Mouse (Mus musculus) MEL (cell line): ENCODE measurements around the gene Trpm3. TPM values are rescaled to one million over a fixed set of nuclear protein-coding genes. Genes with fewer than 3 reads are reported as not detected.

Experiments
- DNase-seq: peaks from one replicate; pipeline ENCODE4 v3.0.0; 2011; ENCODE audit warnings: low read depth, low spot score
- H3K27ac ChIP-seq: 2 replicates; pipeline ENCODE4 v1.5.1; 2012; ENCODE audit warnings: low read depth, mild to moderate bottlenecking, control low read depth, low read length, moderate library complexity; ENCODE audit not compliant: control insufficient read depth
- H3K27me3 ChIP-seq, 2 experiments: fragments of 150-350 bp in 1 of 2; sonication (generic) in 1 of 2; 2 replicates each; pipeline ENCODE4 v1.6.1; 2012; ENCODE audit warnings: low read length in 2 of 2, mild to moderate bottlenecking in 2 of 2, improper control_type of control experiment in 1 of 2, moderate library complexity in 1 of 2; ENCODE audit not compliant: insufficient read depth in 2 of 2, control insufficient read depth in 1 of 2
- H3K36me3 ChIP-seq, 2 experiments: 2 replicates each; pipeline ENCODE4 v1.6.1; 2012 to 2014; ENCODE audit warnings: low read length in 2 of 2, improper control_type of control experiment in 1 of 2, inconsistent platforms in 1 of 2, mild to moderate bottlenecking in 1 of 2; ENCODE audit not compliant: insufficient read depth in 2 of 2, control insufficient read depth in 1 of 2
- H3K4me1 ChIP-seq, 2 experiments: fragments of 150-350 bp in 1 of 2; sonication (generic) in 1 of 2; 2 replicates each; pipeline ENCODE4 v1.6.1; 2012; ENCODE audit warnings: low read length in 2 of 2, improper control_type of control experiment in 1 of 2, mild to moderate bottlenecking in 1 of 2; ENCODE audit not compliant: insufficient read depth in 2 of 2, control insufficient read depth in 1 of 2
- H3K4me3 ChIP-seq, 2 experiments: fragments of 150-350 bp in 1 of 2; sonication (generic) in 1 of 2; 2 replicates each; pipeline ENCODE4 v1.5.1; 2012; ENCODE audit warnings: low read depth in 2 of 2, low read length in 2 of 2, mild to moderate bottlenecking in 2 of 2, moderate library complexity in 2 of 2, control low read depth in 1 of 2, improper control_type of control experiment in 1 of 2; ENCODE audit not compliant: control insufficient read depth in 1 of 2, insufficient read depth in 1 of 2
- H3K79me2 ChIP-seq: 2 replicates; pipeline ENCODE4 v1.6.1; 2012; ENCODE audit warnings: mild to moderate bottlenecking, low read length, moderate library complexity; ENCODE audit not compliant: control insufficient read depth, poor library complexity, insufficient read depth
- H3K9ac ChIP-seq: 2 replicates; pipeline ENCODE4 v1.6.1; 2012; ENCODE audit warnings: low read depth, mild to moderate bottlenecking, control low read depth, low read length, moderate library complexity; ENCODE audit not compliant: control insufficient read depth, poor library complexity, severe bottlenecking
- H3K9me3 ChIP-seq: fragments of 150-350 bp; sonication (generic); replicated peaks from 2 replicates; pipeline ENCODE4 v1.6.1; 2012; ENCODE audit warnings: mild to moderate bottlenecking, low read length, improper control_type of control experiment, moderate library complexity; ENCODE audit not compliant: insufficient read depth
- CHD1 ChIP-seq: IDR thresholded peaks from 2 replicates; pipeline ENCODE4 v1.6.1; 2012; ENCODE audit warnings: low read depth, mild to moderate bottlenecking, inconsistent platforms, low read length, improper control_type of control experiment
- CHD2 ChIP-seq: IDR thresholded peaks from 2 replicates; pipeline ENCODE4 v1.6.1; 2011; ENCODE audit warnings: low read length, improper control_type of control experiment
- E2F4 ChIP-seq: IDR thresholded peaks from 2 replicates; pipeline ENCODE4 v1.6.1; 2011; ENCODE audit warnings: low read depth, low read length, improper control_type of control experiment, borderline replicate concordance
- ETS1 ChIP-seq: IDR thresholded peaks from 2 replicates; pipeline ENCODE4 v1.6.1; 2012; ENCODE audit warnings: low read depth, mild to moderate bottlenecking, inconsistent platforms, low read length, improper control_type of control experiment, moderate library complexity
- GABPA ChIP-seq: IDR thresholded peaks from 2 replicates; pipeline ENCODE4 v1.6.1; 2012; ENCODE audit warnings: low read depth, mild to moderate bottlenecking, inconsistent platforms, low read length, improper control_type of control experiment, moderate library complexity
- HCFC1 ChIP-seq: IDR thresholded peaks from 2 replicates; pipeline ENCODE4 v1.6.1; 2012; ENCODE audit warnings: low read depth, mild to moderate bottlenecking, inconsistent platforms, low read length, improper control_type of control experiment, moderate library complexity
- JUND ChIP-seq: IDR thresholded peaks from 2 replicates; pipeline ENCODE4 v1.6.1; 2011; ENCODE audit warnings: low read depth, mild to moderate bottlenecking, improper control_type of control experiment, low read length
- KAT2A ChIP-seq: conservative IDR thresholded peaks from 2 replicates; pipeline ENCODE4 v1.6.1; 2012; ENCODE audit warnings: low read depth, low read length, improper control_type of control experiment, inconsistent platforms
- MAX ChIP-seq: IDR thresholded peaks from 2 replicates; pipeline ENCODE4 v1.6.1; 2011; ENCODE audit warnings: low read length, improper control_type of control experiment
- MEF2A ChIP-seq: IDR thresholded peaks from 2 replicates; pipeline ENCODE4 v1.6.1; 2014; ENCODE audit warnings: low read depth, mild to moderate bottlenecking, inconsistent platforms, low read length, improper control_type of control experiment; ENCODE audit not compliant: poor library complexity, insufficient replicate concordance, severe bottlenecking; ENCODE audit errors: extremely low read depth
- MYB ChIP-seq: IDR thresholded peaks from 2 replicates; pipeline ENCODE4 v1.6.1; 2011; ENCODE audit warnings: mild to moderate bottlenecking, low read depth, low read length, improper control_type of control experiment
- POLR2AphosphoS2 ChIP-seq: IDR thresholded peaks from 2 replicates; pipeline ENCODE4 v1.6.1; 2011; ENCODE audit warnings: low read length, improper control_type of control experiment
- RAD21 ChIP-seq: IDR thresholded peaks from 2 replicates; pipeline ENCODE4 v1.6.1; 2011; ENCODE audit warnings: mild to moderate bottlenecking, low read depth, low read length, improper control_type of control experiment
- TAL1 ChIP-seq: IDR thresholded peaks from 2 replicates; pipeline ENCODE4 v1.6.1; 2012; ENCODE audit warnings: mild to moderate bottlenecking, inconsistent platforms, low read length, moderate library complexity, mixed read lengths
- TBP ChIP-seq: IDR thresholded peaks from 2 replicates; pipeline ENCODE4 v1.8.0; 2011; ENCODE audit warnings: low read depth, low read length, improper control_type of control experiment
- UBTF ChIP-seq: IDR thresholded peaks from 2 replicates; pipeline ENCODE4 v1.6.1; 2012; ENCODE audit warnings: low read depth, mild to moderate bottlenecking, inconsistent platforms, low read length, improper control_type of control experiment, moderate library complexity, borderline replicate concordance; ENCODE audit not compliant: insufficient read depth
- ZKSCAN1 ChIP-seq: IDR thresholded peaks from 2 replicates; pipeline ENCODE4 v1.6.1; 2012; ENCODE audit warnings: low read depth, mild to moderate bottlenecking, inconsistent platforms, low read length, improper control_type of control experiment, moderate library complexity
- ZMIZ1 ChIP-seq: IDR thresholded peaks from 2 replicates; pipeline ENCODE4 v1.6.1; 2012; ENCODE audit warnings: low read depth, mild to moderate bottlenecking, inconsistent platforms, low read length, improper control_type of control experiment, moderate library complexity
- polyA plus RNA-seq, 2 experiments: library from polyadenylated mRNA; stranded (reverse) in 1 of 2; unstranded in 1 of 2; fragments of >175 nt in 1 of 2; fragments of >200 nt in 1 of 2; gene quantifications; 2 replicates each; pipeline versions ENCODE4 v1.2.1 to v1.2.4; 2012; ENCODE audit warnings: low replicate concordance in 2 of 2, low read depth in 1 of 2; ENCODE audit not compliant: insufficient read length in 2 of 2, insufficient read depth in 1 of 2, missing spikeins in 1 of 2
- total RNA-seq: library from RNA; depleted of rRNA; stranded (reverse); fragments of 300-350 nt; gene quantifications from 2 replicates; pipeline ENCODE4 v1.2.3, GENCODE M21; 2012

The Trpm3 gene
- total and polyA plus RNA-seq, 3 experiments, result not detected

- no peaks in the 10 kb centered on the region for H3K27me3 ChIP-seq
- H3K9me3 ChIP-seq, result no peaks in the 10 kb centered on the region
- no peak overlapping the region for H3K4me3 ChIP-seq
- H3K9ac ChIP-seq, result no peak overlapping the region
- H3K79me2 ChIP-seq, result no peaks in the 10 kb centered on the region
- no peak for DNase-seq
- no peaks in the 10 kb centered on the region for H3K36me3 ChIP-seq
- TF ChIP-seq HCFC1, result no peak
- TF ChIP-seq, all 39 proteins: peak for 0
- no peaks in the 10 kb centered on the region for H3K4me1 ChIP-seq
- no peak overlapping the region for H3K27ac ChIP-seq
These were observed 766.2 kb downstream of the Trpm3 start for GRCm38 (mm10) chr19:22905066-22905482.

- no peak for DNase-seq
- no peaks in the 10 kb centered on the region for H3K4me1 ChIP-seq
- no peak overlapping the region for H3K9ac ChIP-seq
- no peak overlapping the region for H3K4me3 ChIP-seq
- no peaks in the 10 kb centered on the region for H3K9me3 ChIP-seq
- no peaks in the 10 kb centered on the region for H3K27me3 ChIP-seq
- TF ChIP-seq GABPA (no peak), JUND (no peak), ZMIZ1 (no peak), E2F4 (no peak), CHD1 (no peak), MYB (no peak), KAT2A (no peak), ZKSCAN1 (no peak), CHD2 (no peak), MAX (no peak), RAD21 (no peak)
- TF ChIP-seq, all 39 proteins: peak for 0
- no peaks in the 10 kb centered on the region for H3K36me3 ChIP-seq
- H3K79me2 ChIP-seq, result no peaks in the 10 kb centered on the region
- H3K27ac ChIP-seq, result no peak overlapping the region
These were observed 771.8 kb downstream of the Trpm3 start for GRCm38 (mm10) chr19:22910686-22911085.

- DNase-seq, result no peak
- Histone ChIP-seq H3K9ac (no peak overlapping the region), H3K79me2 (no peaks in the 10 kb centered on the region), H3K4me3 (no peak overlapping the region), H3K27me3 (no peaks in the 10 kb centered on the region), H3K36me3 (no peaks in the 10 kb centered on the region), H3K9me3 (no peaks in the 10 kb centered on the region), H3K27ac (no peak overlapping the region), H3K4me1 (no peaks in the 10 kb centered on the region)
- no peak for TF ChIP-seq POLR2AphosphoS2
- TF ChIP-seq KAT2A, result no peak
- TF ChIP-seq TBP, result no peak
- TF ChIP-seq MEF2A, result no peak
- no peak for TF ChIP-seq ETS1
- no peak for TF ChIP-seq TAL1
- TF ChIP-seq MYB, result no peak
- TF ChIP-seq UBTF, result no peak
These were observed 774.1 kb downstream of the Trpm3 start for GRCm38 (mm10) chr19:22912971-22913370.
